Comparison of ENCODE assay signal across 28 mouse cellular contexts in the genomic region with DNA sequence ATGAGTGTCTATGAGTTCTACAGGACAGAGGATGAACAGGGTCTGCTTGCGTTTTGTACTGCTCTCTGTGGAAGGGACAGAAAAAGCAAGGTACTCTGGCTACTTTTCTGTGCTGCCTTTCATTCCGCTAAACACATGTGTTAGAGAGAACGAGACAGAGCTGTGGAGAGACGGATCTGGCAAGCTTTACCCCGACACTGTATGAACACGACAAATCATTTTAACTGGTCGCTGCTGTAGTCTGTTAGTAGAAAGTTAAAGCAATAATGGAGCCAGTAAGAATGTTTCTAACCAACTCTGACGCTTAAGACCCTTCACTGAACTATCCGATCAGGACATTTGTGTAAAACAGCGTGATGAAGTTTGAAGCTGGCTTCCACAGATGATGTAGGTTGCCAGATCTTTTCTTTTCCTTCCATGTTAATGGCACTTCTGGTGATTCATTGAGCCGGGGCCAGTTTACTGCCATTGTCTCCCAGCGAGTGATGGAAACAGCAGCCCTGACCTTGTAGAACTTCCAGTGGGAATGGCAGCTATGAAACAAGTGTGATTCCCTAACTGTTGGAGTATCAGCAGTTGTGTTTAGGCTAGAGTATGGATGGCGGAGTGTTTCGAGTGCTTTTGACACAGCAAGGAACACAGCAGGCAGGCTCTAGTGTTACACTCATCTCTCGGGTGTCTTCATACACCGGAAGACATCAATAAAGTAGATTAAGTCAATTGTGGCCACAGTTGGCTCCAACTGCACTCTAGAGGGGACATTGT. TPM values are rescaled to one million over a fixed set of nuclear protein-coding genes. Genes with fewer than 3 reads are reported as not detected.
A peak's percentile ranks its signal among the peaks of the same experiment; 100 is the strongest.
DNase-seq lines count a peak whose midpoint lies in the region; ATAC-seq lines count a peak whose summit lies in the region.
"Had no signal": no experiment of that assay in that cellular context is flagged by ENCODE, and none has a peak within 500 bp of the region (broad histone marks: within the 10 kb centered on the region; RNA-seq: fewer than 3 reads in every experiment).

No protein-coding gene starts in this region.

- H3K4me1 ChIP-seq in liver, embryonic 13.5 days (replicated peaks) = no peaks in the 10 kb centered on the region
- no peaks in the 10 kb centered on the region for H3K4me1 ChIP-seq in midbrain, embryonic 16.5 days (ENCODE audit: control insufficient read depth, insufficient read depth, low read length)
- H3K4me1 ChIP-seq in midbrain, embryonic 15.5 days = no peaks in the 10 kb centered on the region
- H3K4me1 ChIP-seq in hindbrain, embryonic 10.5 days (replicated peaks) = 0 out of 2 replicates have a peak, but pooled peaks cover 3% of the 10 kb centered on the region
- H3K4me1 ChIP-seq: embryonic facial prominence, embryonic 15.5 days; heart, embryonic 10.5 days; hindbrain, embryonic 15.5 days; midbrain, embryonic 12.5 days had no signal

- DNase-seq in adrenal gland, postnatal 14 days = peak; percentile 36
- no peak for DNase-seq in adrenal gland, adult 8-10 months
- DNase-seq in liver, embryonic 13.5 days = no peak
- no peak for DNase-seq in liver
- no peak for DNase-seq in hindbrain, embryonic 10.5 days (ENCODE audit: low spot score)
- DNase-seq: cerebellum, adult 9-10 months; gastrocnemius, postnatal 10 days; heart, postnatal 4 days; kidney, adult 2 months; kidney, postnatal 36 days; layer of hippocampus, adult 9-11 months; right cerebral cortex, postnatal 14 days; thymus, postnatal 14 days had no signal

- no peaks in the 10 kb centered on the region for H3K9me3 ChIP-seq in liver, embryonic 13.5 days (replicated peaks)
- H3K9me3 ChIP-seq in midbrain, embryonic 16.5 days (replicated peaks; ENCODE audit: control insufficient read depth, low read length, poor library complexity, severe bottlenecking) = no peaks in the 10 kb centered on the region
- no peaks in the 10 kb centered on the region for H3K9me3 ChIP-seq in midbrain, embryonic 15.5 days
- H3K9me3 ChIP-seq in hindbrain, embryonic 10.5 days = no peaks in the 10 kb centered on the region
- H3K9me3 ChIP-seq: embryonic facial prominence, embryonic 15.5 days; heart, embryonic 10.5 days; hindbrain, embryonic 15.5 days; midbrain, embryonic 12.5 days had no signal

- WGBS in liver, embryonic 13.5 days (ENCODE audit: insufficient replicate concordance) = 70% methylated on average over 16 of the region's 16 CpGs
- WGBS in midbrain, embryonic 16.5 days = 86% methylated on average over 16 of the region's 16 CpGs
- 85% methylated on average over 16 of the region's 16 CpGs for WGBS in midbrain, embryonic 15.5 days
- WGBS in hindbrain, embryonic 10.5 days = 89% methylated on average over 16 of the region's 16 CpGs

- H3K4me2 ChIP-seq in liver, embryonic 13.5 days = no peak overlapping the region
- no peak overlapping the region for H3K4me2 ChIP-seq in midbrain, embryonic 16.5 days (ENCODE audit: low read length)
- no peak overlapping the region for H3K4me2 ChIP-seq in midbrain, embryonic 15.5 days
- H3K4me2 ChIP-seq: embryonic facial prominence, embryonic 15.5 days; hindbrain, embryonic 15.5 days; midbrain, embryonic 12.5 days had no signal

- H3K4me3 ChIP-seq in liver, embryonic 13.5 days (replicated peaks) = no peak overlapping the region
- no peak overlapping the region for H3K4me3 ChIP-seq in midbrain, embryonic 16.5 days (ENCODE audit: low read depth, low read length)
- no peak overlapping the region for H3K4me3 ChIP-seq in midbrain, embryonic 15.5 days
- H3K4me3 ChIP-seq in hindbrain, embryonic 10.5 days = no peak overlapping the region
- H3K4me3 ChIP-seq: embryonic facial prominence, embryonic 15.5 days; heart, embryonic 10.5 days; hindbrain, embryonic 15.5 days; left cerebral cortex, adult 2 months; midbrain, embryonic 12.5 days had no signal

- H3K36me3 ChIP-seq in liver, embryonic 13.5 days = no peaks in the 10 kb centered on the region
- no peaks in the 10 kb centered on the region for H3K36me3 ChIP-seq in midbrain, embryonic 16.5 days (ENCODE audit: control insufficient read depth, insufficient read depth, low read length)
- H3K36me3 ChIP-seq in midbrain, embryonic 15.5 days (replicated peaks) = no peaks in the 10 kb centered on the region
- H3K36me3 ChIP-seq in hindbrain, embryonic 10.5 days = no peaks in the 10 kb centered on the region
- H3K36me3 ChIP-seq: embryonic facial prominence, embryonic 15.5 days; heart, embryonic 10.5 days; hindbrain, embryonic 15.5 days; midbrain, embryonic 12.5 days had no signal

- peak overlapping the region; percentile 29; the same call in 1 of the 2 replicates for H3K27ac ChIP-seq in liver, embryonic 13.5 days
- peak overlapping the region; percentile 11; the same call in 1 of the 2 replicates for H3K27ac ChIP-seq in midbrain, embryonic 16.5 days (ENCODE audit: low read length)
- H3K27ac ChIP-seq in midbrain, embryonic 15.5 days = no peak overlapping the region
- H3K27ac ChIP-seq in hindbrain, embryonic 10.5 days = no peak overlapping the region
- H3K27ac ChIP-seq: embryonic facial prominence, embryonic 15.5 days; heart, embryonic 10.5 days; hindbrain, embryonic 15.5 days; left cerebral cortex, adult 2 months; liver, embryonic 14.5 days; midbrain, embryonic 12.5 days had no signal

- H3K27me3 ChIP-seq in liver, embryonic 13.5 days = no peaks in the 10 kb centered on the region
- no peaks in the 10 kb centered on the region for H3K27me3 ChIP-seq in midbrain, embryonic 16.5 days (ENCODE audit: control insufficient read depth, insufficient read depth, low read depth, low read length)
- no peaks in the 10 kb centered on the region for H3K27me3 ChIP-seq in midbrain, embryonic 15.5 days (replicated peaks)
- no peaks in the 10 kb centered on the region for H3K27me3 ChIP-seq in hindbrain, embryonic 10.5 days (ENCODE audit: insufficient read depth, poor library complexity, severe bottlenecking)
- H3K27me3 ChIP-seq: embryonic facial prominence, embryonic 15.5 days; hindbrain, embryonic 15.5 days; midbrain, embryonic 12.5 days had no signal

- no peak for ATAC-seq in liver, embryonic 13.5 days (ENCODE audit: low read depth)
- ATAC-seq in midbrain, embryonic 16.5 days = no peak
- ATAC-seq in midbrain, embryonic 15.5 days (replicated peaks) = no peak
- ATAC-seq: CD4-positive, CD25-positive, alpha-beta regulatory T cell, adult 4 months; forebrain, embryonic 14.5 days had no signal

- H3K9ac ChIP-seq in liver, embryonic 13.5 days = no peak overlapping the region
- no peak overlapping the region for H3K9ac ChIP-seq in midbrain, embryonic 16.5 days (ENCODE audit: low read depth, low read length)
- H3K9ac ChIP-seq in midbrain, embryonic 15.5 days = no peak overlapping the region
- H3K9ac ChIP-seq: embryonic facial prominence, embryonic 15.5 days; hindbrain, embryonic 15.5 days; liver, embryonic 14.5 days; midbrain, embryonic 12.5 days had no signal

RNA-seq across cellular contexts. Expression of gene Etnppl, which starts 48.7 kb away (rescaled TPM):
- total RNA-seq in adrenal gland, postnatal 14 days (2021) = 0.64 and 4.7 TPM in 2 replicates
- under 1 TPM; 0.17 to 0.49 (median 0.28) TPM for total RNA-seq in adrenal gland, adult 8-10 months (2022)
- not detected in 2 replicates for polyA plus RNA-seq in liver, embryonic 13.5 days (2015; fragmentation: Nextera tagmentation; extraction: Ambion mirVana)
- polyA plus RNA-seq in midbrain, embryonic 16.5 days (2015; fragmentation: Nextera tagmentation; extraction: Ambion mirVana) = not detected in 2 replicates
- not detected in 2 replicates for polyA plus RNA-seq in midbrain, embryonic 15.5 days (2015; fragmentation: Nextera tagmentation; extraction: Ambion mirVana)
- polyA plus RNA-seq in hindbrain, embryonic 10.5 days (2016; fragmentation: Nextera tagmentation; extraction: Ambion mirVana) = 0.05 TPM in 1 of 2 replicates, not detected in the other
- total RNA-seq: gastrocnemius, postnatal 10 days; granulocyte monocyte progenitor cell, adult 5-6 weeks; megakaryocyte progenitor cell, adult 5-6 weeks had no signal
- polyA plus RNA-seq: CD4-positive, CD25-positive, alpha-beta regulatory T cell, adult 4 months; forebrain, embryonic 14.5 days; heart, embryonic 10.5 days; heart, embryonic 16.5 days; hindbrain, embryonic 15.5 days; intestine, embryonic 14.5 days; neural tube, embryonic 11.5 days had no signal

Comparison
In these comparisons a context has a peak if more than half of its experiments do, and no peak if none do; other contexts are left out.
1. H3K27ac ChIP-seq: peak in liver, embryonic 13.5 days (single experiment) and midbrain, embryonic 16.5 days (single experiment); none in midbrain, embryonic 15.5 days (single experiment) and hindbrain, embryonic 10.5 days (single experiment).